Mouse (Mus musculus): Measurements from ENCODE around the gene B3galt1. TPM values are rescaled to one million over a fixed set of nuclear protein-coding genes. Genes with fewer than 3 reads are reported as not detected.
A peak's percentile ranks its signal among the peaks of the same experiment; 100 is the strongest.

B3galt1 gene
- polyA plus RNA-seq, 1 experiment from 2014 or later = 45.2 TPM

DNA sequence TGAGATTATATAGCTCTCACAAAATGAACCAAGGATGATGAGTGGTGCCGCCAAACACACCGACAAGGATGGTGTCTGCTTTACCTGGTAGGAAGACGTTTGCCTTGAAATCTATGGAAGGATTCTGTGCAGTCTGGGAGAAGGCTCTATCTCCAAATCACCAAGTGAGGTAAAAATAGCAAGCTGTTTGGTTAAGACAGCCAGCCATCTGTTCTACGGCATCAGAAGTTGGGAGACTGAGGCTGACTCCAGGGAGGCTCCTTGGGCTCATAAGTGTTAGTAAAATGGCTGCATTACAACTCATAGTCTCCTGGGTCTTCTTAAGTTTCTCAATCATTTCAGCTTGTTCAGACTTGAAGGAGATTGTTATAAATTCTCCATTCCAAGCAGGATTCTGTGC is 91.7 kb downstream of the B3galt1 start:
- WGBS = 86% methylated on average over 4 of the region's 4 CpGs
- H3K27me3 ChIP-seq (replicated peaks; ENCODE audit: control insufficient read depth, insufficient read depth, low read length) = no peaks in the 10 kb centered on the region
- no peak overlapping the region for H3K4me3 ChIP-seq (ENCODE audit: low read depth, low read length)
- no peak for ATAC-seq
- H3K36me3 ChIP-seq (ENCODE audit: control insufficient read depth, insufficient read depth, low read length) = no peaks in the 10 kb centered on the region
- H3K9ac ChIP-seq (ENCODE audit: low read length) = no peak overlapping the region
- no peaks in the 10 kb centered on the region for H3K4me1 ChIP-seq (ENCODE audit: control insufficient read depth, insufficient read depth, low read length)
- no peaks in the 10 kb centered on the region for H3K9me3 ChIP-seq (replicated peaks; ENCODE audit: control insufficient read depth, low read length)
- H3K4me2 ChIP-seq (ENCODE audit: low read length) = no peak overlapping the region
- no peak overlapping the region for H3K27ac ChIP-seq (ENCODE audit: low read depth, low read length)
- DNase-seq (ENCODE audit: low spot score) = peak; percentile 36

DNA sequence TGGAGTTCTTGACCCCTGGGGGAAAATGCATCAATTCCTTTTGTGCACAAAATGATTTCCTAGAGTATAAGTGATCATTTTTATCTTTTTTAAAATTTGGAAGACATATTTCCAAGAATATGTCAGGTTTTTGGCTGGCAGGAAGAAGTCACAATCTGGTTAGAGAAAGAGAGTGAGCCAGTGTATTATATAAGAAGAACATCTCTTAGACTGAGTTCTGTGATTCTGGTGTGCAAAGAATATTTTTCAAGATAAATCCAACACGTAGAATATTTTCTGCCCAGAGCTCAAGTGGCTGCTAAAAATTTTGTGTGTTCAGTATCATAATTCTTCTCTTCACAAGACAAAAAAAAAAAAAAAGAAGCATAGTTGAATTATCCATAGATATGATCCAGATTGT is 92.4 kb downstream of the B3galt1 start:
- WGBS = 86% methylated on average over 1 of the region's 1 CpGs
- Histone ChIP-seq H3K27ac (ENCODE audit: low read depth, low read length) (no peak overlapping the region), H3K4me3 (ENCODE audit: low read depth, low read length) (no peak overlapping the region), H3K27me3 (replicated peaks; ENCODE audit: control insufficient read depth, insufficient read depth, low read length) (no peaks in the 10 kb centered on the region), H3K4me1 (ENCODE audit: control insufficient read depth, insufficient read depth, low read length) (no peaks in the 10 kb centered on the region), H3K36me3 (ENCODE audit: control insufficient read depth, insufficient read depth, low read length) (no peaks in the 10 kb centered on the region), H3K9me3 (replicated peaks; ENCODE audit: control insufficient read depth, low read length) (no peaks in the 10 kb centered on the region), H3K9ac (ENCODE audit: low read length) (no peak overlapping the region), H3K4me2 (ENCODE audit: low read length) (no peak overlapping the region)
- no peak for ATAC-seq
- DNase-seq (ENCODE audit: low spot score) = no peak

DNA sequence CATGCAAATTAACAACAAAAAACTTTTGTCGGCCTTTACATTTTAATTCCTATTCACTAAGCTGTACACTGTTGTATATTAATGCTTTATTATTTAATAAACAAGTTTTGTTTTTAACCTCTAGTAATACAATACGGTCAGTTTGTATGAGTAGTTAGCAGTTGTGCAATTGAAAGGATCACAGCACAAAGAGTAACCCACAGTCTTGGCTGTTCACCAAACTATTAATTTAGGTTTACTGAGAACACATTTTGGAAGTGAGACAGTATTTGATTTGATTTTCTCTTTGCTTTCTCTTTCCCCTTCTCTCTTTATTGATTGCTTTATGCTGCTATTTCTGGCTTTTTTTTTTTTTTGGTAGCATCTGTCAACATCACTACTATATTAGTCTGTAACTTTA is 106.0 kb downstream of the B3galt1 start:
- Histone ChIP-seq H3K9me3 (replicated peaks; ENCODE audit: control insufficient read depth, low read length) (no peaks in the 10 kb centered on the region), H3K36me3 (ENCODE audit: control insufficient read depth, insufficient read depth, low read length) (no peaks in the 10 kb centered on the region), H3K9ac (ENCODE audit: low read length) (no peak overlapping the region), H3K27me3 (replicated peaks; ENCODE audit: control insufficient read depth, insufficient read depth, low read length) (no peaks in the 10 kb centered on the region), H3K4me3 (ENCODE audit: low read depth, low read length) (no peak overlapping the region), H3K4me2 (ENCODE audit: low read length) (no peak overlapping the region), H3K4me1 (ENCODE audit: control insufficient read depth, insufficient read depth, low read length) (no peaks in the 10 kb centered on the region), H3K27ac (ENCODE audit: low read depth, low read length) (no peak overlapping the region)
- ATAC-seq (no peak), DNase-seq (ENCODE audit: low spot score) (no peak)
- WGBS = 55% methylated on average over 2 of the region's 2 CpGs

- Histone ChIP-seq H3K27ac (ENCODE audit: low read depth, low read length) (no peak overlapping the region), H3K9me3 (replicated peaks; ENCODE audit: control insufficient read depth, low read length) (no peaks in the 10 kb centered on the region), H3K4me2 (ENCODE audit: low read length) (no peak overlapping the region), H3K9ac (ENCODE audit: low read length) (no peak overlapping the region), H3K4me1 (ENCODE audit: control insufficient read depth, insufficient read depth, low read length) (no peaks in the 10 kb centered on the region), H3K4me3 (ENCODE audit: low read depth, low read length) (no peak overlapping the region), H3K36me3 (ENCODE audit: control insufficient read depth, insufficient read depth, low read length) (no peaks in the 10 kb centered on the region), H3K27me3 (replicated peaks; ENCODE audit: control insufficient read depth, insufficient read depth, low read length) (no peaks in the 10 kb centered on the region)
- DNase-seq (ENCODE audit: low spot score) = peak; percentile 71
- WGBS = 18% methylated on average over 4 of the region's 4 CpGs
- ATAC-seq = peak; percentile 82
Measured at GRCm38 (mm10) chr2:67677697-67678096, 112.0 kb downstream of the B3galt1 start.

GRCm38 (mm10) chr2:67724249-67724648 is 158.6 kb downstream of the B3galt1 start:
- Histone ChIP-seq H3K27me3 (replicated peaks; ENCODE audit: control insufficient read depth, insufficient read depth, low read length) (no peaks in the 10 kb centered on the region), H3K4me3 (ENCODE audit: low read depth, low read length) (no peak overlapping the region), H3K4me1 (ENCODE audit: control insufficient read depth, insufficient read depth, low read length) (no peaks in the 10 kb centered on the region), H3K36me3 (ENCODE audit: control insufficient read depth, insufficient read depth, low read length) (no peaks in the 10 kb centered on the region), H3K4me2 (ENCODE audit: low read length) (no peak overlapping the region), H3K9ac (ENCODE audit: low read length) (no peak overlapping the region), H3K27ac (ENCODE audit: low read depth, low read length) (no peak overlapping the region), H3K9me3 (replicated peaks; ENCODE audit: control insufficient read depth, low read length) (no peaks in the 10 kb centered on the region)
- DNase-seq (ENCODE audit: low spot score) (no peak), ATAC-seq (no peak)
- 91% methylated on average over 5 of the region's 5 CpGs for WGBS

GRCm38 (mm10) chr2:67730771-67731170 is 165.1 kb downstream of the B3galt1 start:
- Histone ChIP-seq H3K4me2 (ENCODE audit: low read length) (no peak overlapping the region), H3K9ac (ENCODE audit: low read length) (no peak overlapping the region), H3K9me3 (replicated peaks; ENCODE audit: control insufficient read depth, low read length) (no peaks in the 10 kb centered on the region), H3K4me3 (ENCODE audit: low read depth, low read length) (no peak overlapping the region), H3K4me1 (ENCODE audit: control insufficient read depth, insufficient read depth, low read length) (0 out of 2 replicates have a peak, but pooled peaks cover 3% of the 10 kb centered on the region), H3K27ac (ENCODE audit: low read depth, low read length) (no peak overlapping the region), H3K36me3 (ENCODE audit: control insufficient read depth, insufficient read depth, low read length) (no peaks in the 10 kb centered on the region), H3K27me3 (replicated peaks; ENCODE audit: control insufficient read depth, insufficient read depth, low read length) (no peaks in the 10 kb centered on the region)
- DNase-seq (ENCODE audit: low spot score) (peak; percentile 75), ATAC-seq (peak; percentile 45; the same call in 1 of the 2 replicates)
- 54% methylated on average over 2 of the region's 2 CpGs for WGBS

- 18% methylated on average over 3 of the region's 3 CpGs for WGBS
- Histone ChIP-seq H3K9me3 (replicated peaks; ENCODE audit: control insufficient read depth, low read length) (no peaks in the 10 kb centered on the region), H3K36me3 (ENCODE audit: control insufficient read depth, insufficient read depth, low read length) (no peaks in the 10 kb centered on the region), H3K9ac (ENCODE audit: low read length) (no peak overlapping the region), H3K27me3 (replicated peaks; ENCODE audit: control insufficient read depth, insufficient read depth, low read length) (no peaks in the 10 kb centered on the region), H3K4me3 (ENCODE audit: low read depth, low read length) (no peak overlapping the region), H3K4me2 (ENCODE audit: low read length) (no peak overlapping the region), H3K27ac (ENCODE audit: low read depth, low read length) (no peak overlapping the region), H3K4me1 (ENCODE audit: control insufficient read depth, insufficient read depth, low read length) (0 out of 2 replicates have a peak, but pooled peaks cover 3% of the 10 kb centered on the region)
- ATAC-seq = peak; percentile 65
- peak; percentile 58 for DNase-seq (ENCODE audit: low spot score)
Measured at GRCm38 (mm10) chr2:67751585-67751984, 185.9 kb downstream of the B3galt1 start.

DNA sequence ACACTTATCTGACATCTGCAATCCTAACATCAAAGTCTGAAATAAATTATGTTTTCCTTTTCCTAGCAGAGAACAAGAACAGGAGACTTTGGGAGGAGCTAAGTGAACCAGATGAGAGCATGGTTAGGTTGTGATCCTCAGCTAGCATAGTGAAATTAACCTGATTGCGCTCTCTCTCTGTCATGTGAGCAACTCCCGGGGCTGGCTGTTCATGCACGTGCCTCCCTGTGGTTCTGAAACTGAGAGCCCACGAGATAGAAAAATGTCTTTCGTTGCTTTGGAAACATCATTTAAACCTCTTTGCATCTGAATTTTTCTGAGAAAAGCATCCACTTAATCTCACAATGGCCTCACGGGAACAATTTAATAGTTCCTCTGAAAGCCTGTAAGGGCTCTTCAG is 190.8 kb downstream of the B3galt1 start:
- Histone ChIP-seq H3K27ac (ENCODE audit: low read depth, low read length) (no peak overlapping the region), H3K4me1 (ENCODE audit: control insufficient read depth, insufficient read depth, low read length) (0 out of 2 replicates have a peak, but pooled peaks cover 3% of the 10 kb centered on the region), H3K9me3 (replicated peaks; ENCODE audit: control insufficient read depth, low read length) (no peaks in the 10 kb centered on the region), H3K27me3 (replicated peaks; ENCODE audit: control insufficient read depth, insufficient read depth, low read length) (no peaks in the 10 kb centered on the region), H3K4me3 (ENCODE audit: low read depth, low read length) (no peak overlapping the region), H3K36me3 (ENCODE audit: control insufficient read depth, insufficient read depth, low read length) (no peaks in the 10 kb centered on the region), H3K9ac (ENCODE audit: low read length) (no peak overlapping the region), H3K4me2 (ENCODE audit: low read length) (no peak overlapping the region)
- WGBS = 44% methylated on average over 6 of the region's 6 CpGs
- peak; percentile 34 for DNase-seq (ENCODE audit: low spot score)
- ATAC-seq = no peak

DNA sequence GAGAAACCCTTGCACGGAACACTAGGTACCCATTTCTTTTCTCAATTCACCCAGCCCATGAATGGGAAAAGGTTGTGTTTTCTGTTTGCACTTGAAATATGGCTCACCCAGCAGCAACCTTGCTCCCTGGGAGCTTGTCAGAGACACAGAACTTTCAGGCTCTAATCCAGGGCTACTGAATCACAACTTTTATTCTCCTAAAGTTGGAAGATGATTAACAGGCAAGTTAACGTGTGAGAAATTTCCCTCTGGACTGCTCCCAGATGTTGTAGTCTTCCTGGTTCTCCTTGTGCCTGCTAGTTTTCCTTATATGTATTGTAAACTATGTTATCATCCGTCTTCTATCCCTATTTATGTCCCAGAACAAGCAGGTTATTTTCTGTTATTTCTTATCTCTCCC is 221.9 kb downstream of the B3galt1 start:
- Histone ChIP-seq H3K27me3 (replicated peaks; ENCODE audit: control insufficient read depth, insufficient read depth, low read length) (no peaks in the 10 kb centered on the region), H3K9me3 (replicated peaks; ENCODE audit: control insufficient read depth, low read length) (no peaks in the 10 kb centered on the region), H3K9ac (ENCODE audit: low read length) (no peak overlapping the region), H3K4me2 (ENCODE audit: low read length) (no peak overlapping the region), H3K4me3 (ENCODE audit: low read depth, low read length) (no peak overlapping the region), H3K36me3 (ENCODE audit: control insufficient read depth, insufficient read depth, low read length) (no peaks in the 10 kb centered on the region), H3K4me1 (ENCODE audit: control insufficient read depth, insufficient read depth, low read length) (no peaks in the 10 kb centered on the region), H3K27ac (ENCODE audit: low read depth, low read length) (no peak overlapping the region)
- DNase-seq (ENCODE audit: low spot score) = no peak
- ATAC-seq = no peak
- 86% methylated on average over 3 of the region's 3 CpGs for WGBS
